Mouse (Mus musculus) ES-E14 (cell line): Measurements from ENCODE around the gene Suz12. TPM values are rescaled to one million over a fixed set of nuclear protein-coding genes. Genes with fewer than 3 reads are reported as not detected.

Experiments used
- DNase-seq: peaks from one replicate; pipeline ENCODE4 v3.0.0-alpha.2; 2013; ENCODE audit warnings: low read depth, low spot score
- H3K27ac ChIP-seq: 2 replicates; pipeline ENCODE4 v1.5.1; 2012; ENCODE audit warnings: low read depth, mild to moderate bottlenecking, low read length, moderate library complexity, mixed read lengths; ENCODE audit not compliant: poor library complexity, insufficient read depth, severe bottlenecking
- H3K36me3 ChIP-seq: 2 replicates; pipeline ENCODE4 v1.6.1; 2012; ENCODE audit warnings: mild to moderate bottlenecking, low read length, moderate library complexity, mixed read lengths; ENCODE audit not compliant: control insufficient read depth, poor library complexity, insufficient read depth, severe bottlenecking
- H3K4me1 ChIP-seq, 2 experiments: fragments of 150-350 bp in 1 of 2; sonication (generic) in 1 of 2; 2 replicates each; pipeline ENCODE4 v1.6.1; 2012; ENCODE audit warnings: low read length in 2 of 2, mild to moderate bottlenecking in 1 of 2, mixed read lengths in 1 of 2; ENCODE audit not compliant: control insufficient read depth in 2 of 2, insufficient read depth in 2 of 2, poor library complexity in 1 of 2
- H3K4me3 ChIP-seq, 2 experiments: fragments of 150-350 bp in 1 of 2; sonication (generic) in 1 of 2; 2 replicates each; pipeline ENCODE4 v1.5.1; 2012; ENCODE audit warnings: low read length in 2 of 2, low read depth in 1 of 2, mild to moderate bottlenecking in 1 of 2, mixed read lengths in 1 of 2; ENCODE audit not compliant: insufficient read depth in 1 of 2, poor library complexity in 1 of 2, severe bottlenecking in 1 of 2
- H3K9ac ChIP-seq: 2 replicates; pipeline ENCODE4 v1.6.1; 2012; ENCODE audit warnings: low read depth, mild to moderate bottlenecking, low read length, mixed read lengths; ENCODE audit not compliant: poor library complexity, insufficient read depth, severe bottlenecking
- H3K9me3 ChIP-seq: fragments of 150-350 bp; sonication (generic); 2 replicates; pipeline ENCODE4 v1.6.1; 2012; ENCODE audit warnings: low read depth, mild to moderate bottlenecking, low read length; ENCODE audit not compliant: control insufficient read depth, insufficient read depth
- CHD2 ChIP-seq: IDR thresholded peaks from 2 replicates; pipeline ENCODE4 v1.6.1; 2014; ENCODE audit warnings: mild to moderate bottlenecking, low read depth, low read length, inconsistent platforms
- HCFC1 ChIP-seq: IDR thresholded peaks from 2 replicates; pipeline ENCODE4 v1.6.1; 2012; ENCODE audit warnings: low read length, inconsistent platforms, borderline replicate concordance; ENCODE audit not compliant: insufficient read depth
- MAFK ChIP-seq: IDR thresholded peaks from 2 replicates; pipeline ENCODE4 v1.6.1; 2014; ENCODE audit warnings: mild to moderate bottlenecking, low read depth, low read length, inconsistent platforms; ENCODE audit not compliant: insufficient read depth
- ZC3H11A ChIP-seq: IDR thresholded peaks from 2 replicates; pipeline ENCODE4 v1.6.1; 2012; ENCODE audit warnings: low read depth, mild to moderate bottlenecking, inconsistent platforms, low read length, borderline replicate concordance
- ZNF384 ChIP-seq: IDR thresholded peaks from 2 replicates; pipeline ENCODE4 v1.6.1; 2012; ENCODE audit warnings: low read depth, low read length, inconsistent platforms
- in situ Hi-C, 2 experiments: fragments of 600-800 bp; cut with MboI; formaldehyde crosslinking; loops; one replicate each; pipeline ENCODE4 v1.15.1; 2025; ENCODE audit warnings: low sequenced_read_pairs in 2 of 2, inconsistent platforms in 1 of 2; ENCODE audit not compliant: unreplicated experiment in 2 of 2
- total RNA-seq: library from RNA; depleted of rRNA; stranded (reverse); fragments of 300-350 nt; gene quantifications from 2 replicates; pipeline ENCODE4 v1.2.3, GENCODE M21; 2012

Suz12 gene
- total RNA-seq, 1 experiment = 93.2 TPM

GRCm38 (mm10) chr11:80078831-80079230 lies 85.9 kb downstream of the Suz12 start:
- in situ Hi-C loops = no loop called here
- Histone ChIP-seq H3K27ac (no peak overlapping the region), H3K4me3 (no peak overlapping the region), H3K36me3 (peaks cover 4% of the 10 kb centered on the region; the same call in 1 of the 2 replicates), H3K4me1 (0 out of 4 replicates have a peak, but pooled peaks cover 0 to 2% of the 10 kb centered on the region in 2 experiments), H3K9ac (no peak overlapping the region), H3K9me3 (no peaks in the 10 kb centered on the region)
- DNase-seq = no peak
- TF ChIP-seq HCFC1 = no peak
- no peak for TF ChIP-seq ZC3H11A

GRCm38 (mm10) chr11:80079751-80080150 lies 86.8 kb downstream of the Suz12 start:
- peak overlapping the region; percentile 82 to 99 for H3K4me3 ChIP-seq
- peaks cover 4% of the 10 kb centered on the region; the same call in 1 of the 2 replicates for H3K36me3 ChIP-seq
- H3K27ac ChIP-seq = no peak overlapping the region
- no peak for DNase-seq
- 0 out of 4 replicates have a peak, but pooled peaks cover 0 to 2% of the 10 kb centered on the region in 2 experiments for H3K4me1 ChIP-seq
- in situ Hi-C loops = no loop called here
- H3K9ac ChIP-seq = peak overlapping the region; percentile 99; the same call in 1 of the 2 replicates
- no peaks in the 10 kb centered on the region for H3K9me3 ChIP-seq
- TF ChIP-seq ZC3H11A = no peak
- TF ChIP-seq CHD2 = no peak
- no peak for TF ChIP-seq HCFC1
- TF ChIP-seq MAFK = no peak
- no peak for TF ChIP-seq ZNF384

GRCm38 (mm10) chr11:80080381-80080825 lies 87.5 kb downstream of the Suz12 start:
- no peak for TF ChIP-seq HCFC1
- no peak for TF ChIP-seq ZC3H11A
- TF ChIP-seq ZNF384 = no peak
- TF ChIP-seq MAFK = no peak
- no peak for TF ChIP-seq CHD2
- Histone ChIP-seq H3K9me3 (no peaks in the 10 kb centered on the region), H3K4me1 (0 out of 4 replicates have a peak, but pooled peaks cover 0 to 2% of the 10 kb centered on the region in 2 experiments), H3K9ac (peak overlapping the region; percentile 99), H3K4me3 (peak overlapping the region; percentile 82 to 99), H3K27ac (peak overlapping the region; percentile 91), H3K36me3 (peaks cover 4% of the 10 kb centered on the region; the same call in 1 of the 2 replicates)
- in situ Hi-C loops = no loop called here
- no peak for DNase-seq

- in situ Hi-C loops = no loop called here
- H3K27ac ChIP-seq = peak within 1 kb of the TSS; percentile 91
- H3K36me3 ChIP-seq = peaks cover 4% of the 10 kb centered on the region; the same call in 1 of the 2 replicates
These were observed 88.2 kb downstream of the Suz12 start, which contains the start of gene Crlf3 for GRCm38 (mm10) chr11:80080826-80081728. TSS of gene Crlf3 (minus strand) at chr11:80080991.

More at GRCm38 (mm10) chr11:80080826-80081728, 88.2 kb downstream of the Suz12 start, which contains the start of gene Crlf3:
- peak within 1 kb of the TSS; percentile 82 to 99 for H3K4me3 ChIP-seq
- peak; percentile 89 for DNase-seq
- H3K9ac ChIP-seq = peak within 1 kb of the TSS; percentile 99
- TF ChIP-seq ZNF384 (no peak), CHD2 (peak; percentile 44; the same call in 1 of the 2 replicates)
- no peaks in the 10 kb centered on the region for H3K9me3 ChIP-seq
- 0 out of 4 replicates have a peak, but pooled peaks cover 0 to 2% of the 10 kb centered on the region in 2 experiments for H3K4me1 ChIP-seq
